8 mouse cellular contexts compared by ENCODE assay signal in genomic region chr1:77512059-77512407, GRCm38 (mm10). TPM values are rescaled to one million over a fixed set of nuclear protein-coding genes. Genes with fewer than 3 reads are reported as not detected.
DNase-seq lines count a peak whose midpoint lies in the region; ATAC-seq lines count a peak whose summit lies in the region.

No protein-coding gene starts in this region.

- peak overlapping the region; percentile 97 for H3K4me2 ChIP-seq in heart, embryonic 15.5 days
- peak overlapping the region; percentile 81 for H3K4me2 ChIP-seq in embryonic facial prominence, embryonic 12.5 days (replicated peaks)
- H3K4me2 ChIP-seq in hindbrain, embryonic 16.5 days (ENCODE audit: low read length), result peak overlapping the region; percentile 96
- H3K4me2 ChIP-seq in midbrain, embryonic 15.5 days, result peak overlapping the region; percentile 80

- no peak overlapping the region for H3K27ac ChIP-seq in heart, embryonic 15.5 days
- peak overlapping the region; percentile 75 for H3K27ac ChIP-seq in embryonic facial prominence, embryonic 12.5 days
- peak overlapping the region; percentile 70 for H3K27ac ChIP-seq in hindbrain, embryonic 16.5 days (ENCODE audit: low read depth, low read length)
- H3K27ac ChIP-seq in midbrain, embryonic 15.5 days, result peak overlapping the region; percentile 83

- peak overlapping the region; percentile 77 for H3K4me3 ChIP-seq in heart, embryonic 15.5 days
- peak overlapping the region; percentile 75 for H3K4me3 ChIP-seq in embryonic facial prominence, embryonic 12.5 days
- peak overlapping the region; percentile 48 for H3K4me3 ChIP-seq in hindbrain, embryonic 16.5 days (ENCODE audit: low read length)
- H3K4me3 ChIP-seq in midbrain, embryonic 15.5 days, result peak overlapping the region; percentile 66

- peaks cover 24% of the 10 kb centered on the region for H3K4me1 ChIP-seq in heart, embryonic 15.5 days (replicated peaks)
- peaks cover 24% of the 10 kb centered on the region for H3K4me1 ChIP-seq in embryonic facial prominence, embryonic 12.5 days
- H3K4me1 ChIP-seq in hindbrain, embryonic 16.5 days (ENCODE audit: control insufficient read depth, insufficient read depth, low read depth, low read length), result peaks cover 20% of the 10 kb centered on the region
- H3K4me1 ChIP-seq in midbrain, embryonic 15.5 days, result peaks cover 42% of the 10 kb centered on the region

- no peak for ATAC-seq in heart, embryonic 15.5 days (replicated peaks; ENCODE audit: insufficient number of reproducible peaks, insufficient read depth, low FRiP score, low read depth)
- ATAC-seq in embryonic facial prominence, embryonic 12.5 days (ENCODE audit: insufficient number of reproducible peaks, insufficient read depth, low FRiP score, low TSS enrichment), result no peak
- ATAC-seq in hindbrain, embryonic 16.5 days, result no peak
- ATAC-seq in midbrain, embryonic 15.5 days (replicated peaks), result no peak

- H3K9me3 ChIP-seq in heart, embryonic 15.5 days (replicated peaks), result no peaks in the 10 kb centered on the region
- no peaks in the 10 kb centered on the region for H3K9me3 ChIP-seq in embryonic facial prominence, embryonic 12.5 days
- H3K9me3 ChIP-seq in hindbrain, embryonic 16.5 days (ENCODE audit: control insufficient read depth, low read length), result no peaks in the 10 kb centered on the region
- H3K9me3 ChIP-seq in midbrain, embryonic 15.5 days, result no peaks in the 10 kb centered on the region

- 53% methylated on average over 4 of the region's 4 CpGs for WGBS in heart, embryonic 15.5 days
- 9% methylated on average over 4 of the region's 4 CpGs for WGBS in embryonic facial prominence, embryonic 12.5 days
- WGBS in hindbrain, embryonic 16.5 days, result 7% methylated on average over 4 of the region's 4 CpGs
- WGBS in midbrain, embryonic 15.5 days, result 10% methylated on average over 4 of the region's 4 CpGs

- DNase-seq in heart, adult 9 months (ENCODE audit: low spot score in 2 of 2), result no peak
- DNase-seq in layer of hippocampus, adult 11-12 months (ENCODE audit: low spot score), result no peak
- no peak for DNase-seq in adrenal gland, postnatal 10 days
- DNase-seq in frontal cortex, adult 2 months (ENCODE audit: extremely low spot score in 1 of 2, low spot score in 1 of 2), result no peak

- peak overlapping the region; percentile 69; the same call in 1 of the 2 replicates for H3K9ac ChIP-seq in heart, embryonic 15.5 days
- H3K9ac ChIP-seq in embryonic facial prominence, embryonic 12.5 days, result peak overlapping the region; percentile 82
- H3K9ac ChIP-seq in hindbrain, embryonic 16.5 days (ENCODE audit: low read depth, low read length), result peak overlapping the region; percentile 67
- peak overlapping the region; percentile 63 for H3K9ac ChIP-seq in midbrain, embryonic 15.5 days

- no peaks in the 10 kb centered on the region for H3K36me3 ChIP-seq in heart, embryonic 15.5 days
- H3K36me3 ChIP-seq in embryonic facial prominence, embryonic 12.5 days, result 0 out of 2 replicates have a peak, but pooled peaks cover 5% of the 10 kb centered on the region
- no peaks in the 10 kb centered on the region for H3K36me3 ChIP-seq in hindbrain, embryonic 16.5 days (ENCODE audit: control insufficient read depth, insufficient read depth, low read length)
- no peaks in the 10 kb centered on the region for H3K36me3 ChIP-seq in midbrain, embryonic 15.5 days (replicated peaks)

- H3K27me3 ChIP-seq in heart, embryonic 15.5 days, result peaks cover 6% of the 10 kb centered on the region; the same call in 1 of the 2 replicates
- no peaks in the 10 kb centered on the region for H3K27me3 ChIP-seq in embryonic facial prominence, embryonic 12.5 days
- H3K27me3 ChIP-seq in hindbrain, embryonic 16.5 days (replicated peaks; ENCODE audit: control insufficient read depth, insufficient read depth, low read length), result no peaks in the 10 kb centered on the region
- 0 out of 2 replicates have a peak, but pooled peaks cover 2% of the 10 kb centered on the region for H3K27me3 ChIP-seq in midbrain, embryonic 15.5 days (replicated peaks)

RNA-seq across cellular contexts. Expression of gene Epha4, which starts 2.9 kb away (rescaled TPM):
- 6.9 and 8.6 TPM in 2 replicates for polyA plus RNA-seq in heart, embryonic 15.5 days (2015; fragmentation: Nextera tagmentation; extraction: Ambion mirVana)
- polyA plus RNA-seq in embryonic facial prominence, embryonic 12.5 days (2016; fragmentation: Nextera tagmentation; extraction: Ambion mirVana), result 60.1 and 63.6 TPM in 2 replicates
- polyA plus RNA-seq in hindbrain, embryonic 16.5 days (2015; fragmentation: Nextera tagmentation; extraction: Ambion mirVana), result 37.7 and 40.8 TPM in 2 replicates
- 33.0 and 38.5 TPM in 2 replicates for polyA plus RNA-seq in midbrain, embryonic 15.5 days (2015; fragmentation: Nextera tagmentation; extraction: Ambion mirVana)
- 1 to 10 TPM; 4.2 TPM for total RNA-seq in adrenal gland, postnatal 10 days (2021)
- polyA plus RNA-seq in frontal cortex, adult 2 months (2012; rRNA removed), result 43.9 and 46.1 TPM in 2 replicates
